Mouse (Mus musculus): ENCODE measurements around the gene Cfap57. TPM values are rescaled to one million over a fixed set of nuclear protein-coding genes. Genes with fewer than 3 reads are reported as not detected.

The Cfap57 gene
- under 1 TPM; 0.08 to 0.11 TPM for total RNA-seq (2021)
- long read RNA-seq, experiment 1: 0 reads
- long read RNA-seq, experiment 2, partial matches to known transcripts: 0 of 1 reads
- long read RNA-seq, experiment 2, other reads (novel, unspliced or antisense): 1 of 1 reads

DNA sequence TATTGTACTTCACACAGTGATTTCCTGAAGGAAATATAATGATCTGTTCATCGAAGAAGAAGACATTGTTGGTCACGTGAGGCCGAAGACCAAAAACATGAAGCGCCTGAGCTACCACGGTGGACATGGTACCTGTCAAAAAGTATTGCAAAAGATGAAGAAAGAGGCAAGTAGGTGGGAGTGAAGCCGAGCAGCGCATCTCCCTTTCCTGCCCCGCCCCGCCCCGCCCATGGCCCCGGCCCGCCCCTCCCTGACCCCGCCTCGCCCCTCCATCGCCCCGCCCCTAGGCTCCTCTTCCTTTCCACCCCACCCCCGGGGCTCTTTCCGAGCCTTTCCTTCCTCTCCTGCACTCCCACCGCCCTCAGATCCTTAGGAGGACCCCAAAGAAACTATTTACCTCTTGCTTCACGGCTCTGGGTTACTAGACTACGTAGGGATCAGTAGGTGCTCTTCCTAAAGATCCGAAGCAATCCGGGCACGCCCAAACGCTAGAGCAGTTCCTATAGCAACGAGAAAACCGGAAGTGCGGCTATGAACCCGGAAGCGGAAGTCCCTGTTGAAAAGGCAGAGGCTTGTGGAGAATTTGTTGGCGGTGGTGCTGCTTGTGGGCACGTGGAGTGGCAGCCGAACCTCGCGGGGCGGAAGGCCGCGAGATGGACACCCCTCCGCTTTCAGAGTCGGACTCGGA is at the start of gene Cfap57, which contains the start of gene Ebna1bp2:
TSS of gene Cfap57 (minus strand) at position 499 of the 688 bp plus-strand sequence.
TSS of gene Ebna1bp2 (plus strand) at position 521 of the 688 bp plus-strand sequence.
- DNase-seq (ENCODE audit: low spot score in 2 of 2): peak; percentile 81 to 82

DNA sequence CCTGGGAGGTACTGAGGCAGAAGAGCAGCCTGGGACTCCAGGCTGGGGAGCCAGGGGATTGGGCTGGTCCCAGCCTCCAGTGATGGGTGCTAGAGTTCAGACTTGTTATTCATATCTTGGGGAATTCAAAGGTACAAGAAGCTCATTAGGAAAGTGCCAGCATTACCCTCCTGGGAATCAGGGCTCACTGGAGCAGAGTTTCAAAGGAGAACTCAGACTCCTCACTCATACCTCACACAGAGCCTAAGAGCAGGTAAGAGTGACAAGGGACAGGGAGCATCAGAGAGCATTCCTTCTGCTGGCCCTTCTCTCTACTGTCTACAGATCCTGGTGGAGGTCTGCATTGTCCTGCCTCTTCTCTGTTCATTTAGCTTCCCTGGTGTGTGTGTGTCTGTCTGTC is 38.1 kb upstream of the Cfap57 start, which contains the start of gene Olfr62:
TSS of gene Olfr62 (plus strand) at position 301 of the 400 bp plus-strand sequence.
- DNase-seq (ENCODE audit: low spot score in 2 of 2): no peak

GRCm38 (mm10) chr4:118645234-118645633 is 24.7 kb upstream of the Cfap57 start:
- no peak for DNase-seq (ENCODE audit: low spot score in 2 of 2)

DNA sequence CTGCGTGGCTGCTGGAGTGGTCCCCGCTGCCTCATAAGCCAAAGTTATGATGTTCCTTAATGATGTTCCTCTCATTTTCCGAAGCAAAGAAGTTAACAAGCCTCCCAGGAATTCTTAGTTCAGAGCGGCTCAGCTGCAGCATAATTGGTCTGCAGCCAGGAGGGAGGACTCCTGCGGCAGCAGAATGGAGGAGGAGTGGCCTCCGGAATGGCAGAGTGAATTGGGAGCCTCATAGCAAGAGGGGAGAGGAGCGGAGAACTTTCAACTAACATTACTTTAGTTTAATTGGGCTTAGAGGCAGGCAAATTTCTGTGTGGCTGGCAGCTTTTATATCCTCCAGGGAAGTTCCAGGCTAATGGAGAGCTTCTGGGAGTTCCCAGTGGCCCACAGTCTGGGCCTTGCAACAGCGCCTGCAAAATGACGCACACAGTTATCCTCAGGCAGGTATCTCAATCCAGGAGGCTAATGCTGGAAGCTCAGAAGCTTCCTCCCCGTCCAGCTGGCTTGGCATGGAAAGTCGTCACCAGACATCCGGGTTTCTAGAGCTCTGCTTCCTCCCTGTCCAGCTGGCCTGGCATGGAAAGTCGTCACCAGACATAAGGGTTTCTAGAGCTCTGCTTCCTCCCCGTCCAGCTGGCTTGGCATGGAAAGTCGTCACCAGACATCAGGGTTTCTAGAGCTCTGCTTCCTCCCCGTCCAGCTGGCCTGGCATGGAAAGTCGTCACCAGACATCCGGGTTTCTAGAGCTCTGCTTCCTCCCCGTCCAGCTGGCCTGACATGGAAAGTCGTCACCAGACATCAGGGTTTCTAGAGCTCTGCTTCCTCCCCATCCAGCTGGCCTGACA is 22.0 kb upstream of the Cfap57 start:
- no peak for DNase-seq (ENCODE audit: low spot score in 2 of 2)

DNA sequence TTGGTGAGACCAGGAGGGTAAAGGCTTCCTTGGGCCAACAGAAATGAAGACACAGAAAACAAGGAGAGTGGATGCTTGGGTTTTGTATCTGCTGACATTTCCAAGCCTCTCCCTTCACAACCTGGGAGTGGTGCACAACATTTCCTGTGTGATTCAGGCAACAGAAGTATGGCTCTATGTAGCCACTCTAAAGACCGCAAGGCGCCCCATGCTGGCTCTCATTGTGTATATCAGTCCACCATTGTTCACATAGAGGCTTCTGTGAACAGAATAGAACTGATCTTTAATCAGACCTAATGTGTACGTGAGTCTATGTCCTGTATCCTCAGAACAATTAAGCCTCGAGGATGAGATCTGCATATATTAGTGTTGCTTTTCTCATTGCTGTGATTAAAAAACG is 9.7 kb upstream of the Cfap57 start:
- DNase-seq (ENCODE audit: low spot score in 2 of 2): no peak

- no peak for DNase-seq (ENCODE audit: low spot score in 2 of 2)
Measured at GRCm38 (mm10) chr4:118621781-118622180, 1.2 kb upstream of the Cfap57 start.

DNA sequence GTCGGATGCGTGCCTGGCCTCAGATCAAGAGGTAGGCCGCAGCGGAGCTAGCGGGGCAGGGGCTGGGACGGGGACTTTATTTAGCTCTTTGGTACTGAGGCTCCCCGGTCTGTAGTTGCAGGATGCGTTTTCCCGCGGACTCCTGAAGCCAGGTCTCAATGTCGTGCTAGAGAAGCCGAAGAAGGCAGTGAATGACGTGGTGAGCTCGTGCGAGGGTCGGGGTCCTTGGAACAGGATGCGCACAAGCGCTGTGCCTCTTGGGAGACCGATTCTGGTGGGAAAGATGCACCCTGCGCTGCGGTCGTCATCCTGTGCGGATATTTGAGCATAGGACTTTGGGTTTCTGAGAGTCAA is 367 bp upstream of the Cfap57 start:
- no peak for DNase-seq (ENCODE audit: low spot score in 2 of 2)

GRCm38 (mm10) chr4:118615412-118615811 is 5.2 kb downstream of the Cfap57 start:
- no peak for DNase-seq (ENCODE audit: low spot score in 2 of 2)

DNA sequence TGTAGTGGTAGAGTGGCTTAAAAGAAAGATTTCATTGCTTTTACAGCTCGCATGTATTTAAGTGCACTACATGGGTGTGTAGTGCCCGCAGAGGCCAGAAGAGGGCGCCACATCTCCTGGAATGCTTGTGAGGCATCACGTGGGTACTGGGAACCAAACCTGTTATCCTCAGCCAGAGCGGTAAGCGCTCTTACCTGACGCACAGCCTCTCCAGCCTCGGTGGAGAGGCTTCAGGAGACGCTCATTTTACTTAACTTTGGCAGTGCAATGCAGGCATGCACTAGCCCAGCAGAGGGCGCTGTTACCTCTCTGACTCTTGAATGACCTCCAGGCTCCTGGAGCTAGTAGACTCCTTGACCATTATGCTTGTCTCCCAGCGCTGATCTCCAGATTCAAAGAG is 8.0 kb downstream of the Cfap57 start:
- DNase-seq (ENCODE audit: low spot score in 2 of 2): peak; percentile 23 to 36

- no peak for DNase-seq (ENCODE audit: low spot score in 2 of 2)
Measured at GRCm38 (mm10) chr4:118609836-118610235, 10.7 kb downstream of the Cfap57 start.

DNA sequence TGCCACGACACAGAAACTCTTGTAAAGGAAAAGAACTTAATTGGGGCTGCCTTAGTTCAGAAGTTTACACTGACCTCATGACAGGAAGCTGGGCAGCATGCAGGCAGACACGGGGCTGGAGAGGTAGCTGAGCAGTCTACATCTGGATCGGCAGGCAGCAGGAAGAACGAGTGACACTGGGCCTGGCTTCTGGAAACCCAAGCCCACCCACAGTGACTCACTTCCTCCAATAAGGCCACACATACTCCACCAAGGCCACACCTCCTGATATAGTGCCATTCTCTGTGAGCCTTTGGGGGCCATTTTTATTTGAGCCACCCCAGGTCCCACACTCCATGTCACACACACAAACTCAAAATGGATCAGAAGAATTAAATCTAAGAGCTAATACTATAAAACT is 16.5 kb downstream of the Cfap57 start:
- DNase-seq (ENCODE audit: low spot score in 2 of 2): no peak

DNA sequence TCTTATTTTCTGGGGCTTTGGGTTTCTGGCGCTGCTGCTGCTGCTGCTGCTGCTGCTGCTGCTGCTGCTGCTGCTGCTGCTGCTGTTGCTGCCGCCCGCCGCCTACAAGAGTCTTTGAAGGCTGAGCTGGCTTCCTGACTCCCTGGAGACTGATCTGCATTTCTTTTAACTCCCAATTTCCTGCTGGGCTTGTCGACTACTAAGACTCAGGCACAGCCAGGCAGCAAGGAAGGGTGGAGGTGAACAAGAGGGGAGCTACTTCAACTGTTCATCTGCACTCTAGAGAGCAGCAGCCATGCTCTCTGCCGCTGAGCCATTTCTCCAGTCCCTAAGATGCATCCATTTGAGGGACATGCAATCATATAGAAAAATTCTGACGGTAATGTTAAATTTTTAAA is 30.8 kb downstream of the Cfap57 start:
- DNase-seq (ENCODE audit: low spot score in 2 of 2): no peak

- DNase-seq (ENCODE audit: low spot score in 2 of 2): no peak
Measured at GRCm38 (mm10) chr4:118589053-118589732, 31.4 kb downstream of the Cfap57 start.

GRCm38 (mm10) chr4:118582629-118583028 is 37.9 kb downstream of the Cfap57 start:
- DNase-seq (ENCODE audit: low spot score in 2 of 2): no peak

DNA sequence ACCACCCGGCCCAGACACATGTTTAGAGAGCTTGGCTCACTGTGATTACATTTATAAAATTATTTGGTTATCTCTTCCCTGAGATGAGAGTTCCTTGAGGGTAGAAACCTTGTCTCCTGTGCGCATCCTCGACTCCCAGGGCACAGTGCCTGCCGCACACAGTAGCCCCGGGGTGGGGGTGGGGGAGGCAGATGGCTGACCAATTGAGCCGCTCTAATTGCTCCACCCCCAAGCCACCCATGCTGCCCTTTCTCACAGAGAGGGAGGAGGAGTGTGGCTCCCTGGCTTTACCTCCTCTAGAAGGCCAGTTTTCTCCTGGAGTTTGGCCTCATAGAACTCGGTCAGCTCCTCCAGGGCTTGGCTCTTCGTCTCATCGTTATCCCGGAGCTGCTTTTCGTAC is 39.1 kb downstream of the Cfap57 start:
- no peak for DNase-seq (ENCODE audit: low spot score in 2 of 2)

- no peak for DNase-seq (ENCODE audit: low spot score in 2 of 2)
Measured at GRCm38 (mm10) chr4:118579313-118579712, 41.3 kb downstream of the Cfap57 start.

- DNase-seq (ENCODE audit: low spot score in 2 of 2): peak; percentile 59 to 72
Measured at GRCm38 (mm10) chr4:118576097-118576496, 44.5 kb downstream of the Cfap57 start.

DNA sequence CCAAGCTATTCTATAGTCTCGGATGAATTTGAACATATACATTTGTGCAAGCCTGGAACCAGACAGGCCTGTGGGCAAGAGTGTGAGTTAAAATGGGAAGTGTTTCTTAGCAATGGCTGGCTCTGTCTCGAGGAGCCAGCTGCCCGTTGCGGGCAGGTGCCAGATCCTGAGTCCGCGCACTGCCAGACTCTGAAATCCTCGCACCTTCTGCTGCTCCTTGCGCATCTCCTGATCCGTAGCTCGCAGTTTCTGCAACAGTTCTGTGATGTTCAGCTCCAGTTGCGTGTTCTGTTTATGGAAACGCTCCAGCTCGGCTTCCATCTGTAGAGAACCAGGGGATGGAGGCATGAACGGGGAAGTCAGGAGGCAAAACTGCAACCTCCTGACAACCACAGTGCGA is 49.1 kb downstream of the Cfap57 start:
- no peak for DNase-seq (ENCODE audit: low spot score in 2 of 2)

DNA sequence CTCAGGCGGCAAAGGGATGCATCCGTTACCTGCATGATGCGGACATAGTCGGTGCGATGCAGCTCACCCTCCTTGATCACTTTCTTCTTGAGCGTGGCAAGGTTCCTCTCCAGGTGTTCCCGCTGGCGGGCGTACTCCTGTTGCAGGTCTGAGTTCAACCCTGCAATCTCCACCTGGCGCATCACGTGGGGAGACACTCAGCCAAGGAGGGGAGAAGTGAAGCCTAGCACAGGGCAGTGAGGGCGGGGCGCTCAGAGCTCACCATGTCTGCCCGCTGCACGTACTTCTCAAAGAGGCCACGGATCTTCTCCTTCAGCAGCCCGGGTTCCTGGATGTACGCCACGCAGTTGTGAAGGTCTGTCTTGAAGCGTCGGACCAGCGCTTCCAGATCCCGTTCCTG is 51.3 kb downstream of the Cfap57 start:
- no peak for DNase-seq (ENCODE audit: low spot score in 2 of 2)

DNA sequence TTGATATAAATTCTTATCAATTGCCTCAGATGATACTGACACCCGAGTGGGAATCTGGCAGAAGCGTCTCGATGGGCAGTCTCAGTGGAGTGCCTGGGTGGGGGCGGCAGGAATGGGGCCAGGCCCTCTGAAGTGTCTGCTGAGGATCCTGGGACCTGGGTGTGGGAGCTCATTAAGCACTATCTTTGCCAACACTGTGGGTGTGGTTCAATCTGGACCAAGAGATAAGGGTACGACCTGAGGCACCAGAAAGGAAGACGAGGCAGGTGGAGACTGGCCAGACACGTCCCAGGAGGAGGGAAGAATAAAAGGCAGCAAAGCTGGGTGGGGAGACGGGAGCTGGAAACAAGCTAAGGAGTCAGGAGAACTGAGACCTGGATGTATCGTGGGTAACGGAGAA is 51.9 kb downstream of the Cfap57 start:
- DNase-seq (ENCODE audit: low spot score in 2 of 2): no peak

DNA sequence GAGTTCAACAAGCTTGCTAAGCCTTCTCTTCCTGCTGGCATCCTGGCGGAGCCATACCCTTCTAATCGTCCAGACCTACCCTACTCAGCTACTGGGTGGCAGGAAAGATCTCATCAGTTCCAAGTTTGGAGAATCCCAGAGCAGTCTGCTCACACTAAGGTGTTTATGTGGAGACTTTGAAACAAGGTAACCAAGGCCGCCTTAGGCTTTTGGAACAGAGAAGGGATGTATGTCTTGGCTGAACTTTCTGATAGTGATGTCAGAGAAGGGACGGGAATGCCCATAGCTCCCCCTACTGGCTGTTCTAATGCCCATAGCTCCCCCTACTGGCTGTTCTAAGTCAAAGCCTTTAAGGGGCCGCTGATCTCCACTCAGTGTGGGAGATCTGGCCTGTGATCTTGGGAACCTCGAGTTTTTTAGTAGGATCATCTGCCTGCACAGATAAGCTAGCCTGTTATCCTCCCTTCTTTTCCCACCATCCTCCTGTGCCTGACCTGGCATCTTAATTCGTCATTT is 54.4 kb downstream of the Cfap57 start:
- peak in 1 of 2 experiments; percentile 23 for DNase-seq (ENCODE audit: low spot score in 2 of 2)

All from adrenal gland, postnatal 4 days (tissue).